Mouse (Mus musculus) C2C12 (cell line): ENCODE results near the gene Tenm2. TPM values are rescaled to one million over a fixed set of nuclear protein-coding genes. Genes with fewer than 3 reads are reported as not detected.

ENCODE experiments used
- H3K27me3 ChIP-seq: one replicate; pipeline ENCODE4 v1.6.1; 2011; ENCODE audit not compliant: control insufficient read depth, insufficient read depth, insufficient read length
- H3K36me3 ChIP-seq: one replicate; pipeline ENCODE4 v1.6.1; 2011; ENCODE audit not compliant: control insufficient read depth, insufficient read depth
- H3K4me3 ChIP-seq: one replicate; pipeline ENCODE4 v1.5.1; 2011; ENCODE audit warnings: mild to moderate bottlenecking, control low read depth; ENCODE audit not compliant: poor library complexity, insufficient read depth, severe bottlenecking
- H3K79me2 ChIP-seq: one replicate; pipeline ENCODE4 v1.6.1; 2011; ENCODE audit not compliant: control insufficient read depth, insufficient read depth
- H3K79me3 ChIP-seq: one replicate; pipeline ENCODE4 v1.6.1; 2011; ENCODE audit warnings: low read depth, control low read depth
- H3ac ChIP-seq: one replicate; pipeline ENCODE3; 2011; ENCODE audit warnings: low read depth; ENCODE audit not compliant: control insufficient read depth, insufficient read length
- CEBPB ChIP-seq: IDR thresholded peaks from one replicate; pipeline ENCODE4 v1.6.1; 2011; ENCODE audit warnings: low read depth, mild to moderate bottlenecking, control low read depth, moderate library complexity
- CTCF ChIP-seq: IDR thresholded peaks from one replicate; pipeline ENCODE4 v1.5.1; 2011; ENCODE audit not compliant: control insufficient read depth, insufficient read depth, insufficient read length
- FOSL1 ChIP-seq: IDR thresholded peaks from one replicate; pipeline ENCODE4 v1.8.0; 2011; ENCODE audit warnings: mild to moderate bottlenecking, low read length; ENCODE audit not compliant: poor library complexity, insufficient read depth, severe bottlenecking
- MAX ChIP-seq: IDR thresholded peaks from one replicate; pipeline ENCODE4 v1.6.1; 2011; ENCODE audit warnings: mild to moderate bottlenecking, control low read depth
- MYOD1 ChIP-seq: IDR thresholded peaks from one replicate; pipeline ENCODE4 v1.6.1; 2011; ENCODE audit warnings: low read depth; ENCODE audit not compliant: control insufficient read depth, insufficient read length
- MYOG ChIP-seq: IDR thresholded peaks from one replicate; pipeline ENCODE4 v1.6.1; 2011; ENCODE audit not compliant: control insufficient read depth, insufficient read length; ENCODE audit errors: extremely low read depth
- USF1 ChIP-seq: IDR thresholded peaks from one replicate; pipeline ENCODE4 v1.6.1; 2011; ENCODE audit warnings: low read depth, mild to moderate bottlenecking, control low read depth, moderate library complexity
- polyA plus RNA-seq: library from polyadenylated mRNA; unstranded; fragments of >200 nt; fragmentation: generic; extraction: Trizol; gene quantifications from one replicate; pipeline ENCODE4 v1.2.1, GENCODE M21; 2012; ENCODE audit warnings: missing spikeins

The Tenm2 gene
- polyA plus RNA-seq, 1 experiment, result not detected

DNA sequence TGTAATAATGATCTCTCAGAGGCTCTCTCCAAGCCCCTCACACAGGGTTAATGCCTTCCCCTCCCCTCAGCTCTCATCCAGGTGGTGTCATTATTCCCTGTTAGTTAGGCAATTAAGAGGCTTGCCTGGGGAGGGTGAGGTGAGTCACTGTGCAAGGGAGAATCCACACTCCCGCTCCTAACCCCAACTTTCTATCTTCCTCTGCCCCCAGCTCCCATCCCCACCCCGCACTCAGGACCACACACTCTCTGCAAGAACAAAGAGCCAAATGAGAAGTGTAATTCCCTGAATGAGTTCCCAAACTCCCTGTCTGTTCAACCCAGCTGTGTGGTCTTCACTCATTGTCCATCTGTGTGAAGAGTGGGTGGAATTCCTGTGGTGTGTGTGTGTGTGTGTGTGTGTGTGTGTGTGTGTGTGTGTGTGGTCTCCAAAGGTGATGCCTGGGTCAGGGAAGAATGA lies 932.8 kb downstream of the Tenm2 start:
- Histone ChIP-seq H3K4me3 (no peak overlapping the region), H3K79me2 (no peaks in the 10 kb centered on the region), H3K36me3 (no peaks in the 10 kb centered on the region), H3ac (no peak overlapping the region), H3K79me3 (no peaks in the 10 kb centered on the region), H3K27me3 (no peaks in the 10 kb centered on the region)
- TF ChIP-seq MYOD1 (no peak), CEBPB (no peak), MYOG (no peak)

DNA sequence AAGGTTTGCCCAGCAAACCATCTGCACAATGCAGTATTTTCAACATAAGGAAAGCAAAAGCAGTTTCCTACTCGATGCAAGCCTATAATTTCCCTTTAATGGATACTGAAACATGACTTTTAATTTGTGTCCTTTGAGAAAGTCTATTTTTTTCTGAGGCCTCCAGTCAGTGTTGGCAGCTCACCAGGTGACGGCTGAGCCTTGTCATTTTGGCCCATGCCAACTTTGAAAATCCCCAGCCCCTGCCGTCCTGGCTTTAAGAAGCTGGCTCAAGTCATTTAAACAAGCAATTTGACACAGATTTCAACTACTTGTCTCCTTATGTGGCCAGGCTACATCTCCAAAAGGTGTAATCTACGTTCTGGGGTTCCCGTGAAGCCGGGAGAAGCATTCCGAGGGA lies 933.7 kb downstream of the Tenm2 start:
- Histone ChIP-seq H3K79me3 (no peaks in the 10 kb centered on the region), H3K27me3 (no peaks in the 10 kb centered on the region), H3ac (no peak overlapping the region), H3K36me3 (no peaks in the 10 kb centered on the region), H3K79me2 (no peaks in the 10 kb centered on the region), H3K4me3 (no peak overlapping the region)
- TF ChIP-seq MYOG (no peak), CEBPB (no peak), MYOD1 (no peak), FOSL1 (no peak), USF1 (no peak), MAX (no peak), CTCF (no peak)

DNA sequence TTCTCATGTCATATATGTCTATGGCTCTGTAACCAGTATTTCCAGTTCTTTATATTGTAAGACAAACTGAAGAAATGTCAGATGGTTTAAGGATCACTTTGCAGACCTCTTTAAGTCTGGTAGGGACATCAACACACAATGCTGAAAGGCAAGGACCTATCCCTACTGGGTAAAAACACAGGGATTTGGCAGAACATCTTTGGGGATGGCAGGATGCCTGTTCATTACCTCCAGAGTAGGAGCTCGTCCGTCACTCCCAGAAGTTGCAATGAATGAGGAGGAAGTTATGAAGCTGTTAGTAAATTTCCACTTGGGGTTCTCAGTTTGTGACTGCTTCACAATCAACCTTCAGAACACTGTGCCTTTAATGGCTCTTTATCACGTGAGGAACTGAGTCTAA lies 939.2 kb downstream of the Tenm2 start:
- Histone ChIP-seq H3ac (no peak overlapping the region), H3K27me3 (no peaks in the 10 kb centered on the region), H3K79me2 (no peaks in the 10 kb centered on the region), H3K79me3 (no peaks in the 10 kb centered on the region), H3K36me3 (no peaks in the 10 kb centered on the region), H3K4me3 (no peak overlapping the region)
- no peak for TF ChIP-seq CTCF
- TF ChIP-seq MAX, result no peak
- no peak for TF ChIP-seq MYOD1
- no peak for TF ChIP-seq MYOG
- no peak for TF ChIP-seq CEBPB
- TF ChIP-seq FOSL1, result no peak
- no peak for TF ChIP-seq USF1

DNA sequence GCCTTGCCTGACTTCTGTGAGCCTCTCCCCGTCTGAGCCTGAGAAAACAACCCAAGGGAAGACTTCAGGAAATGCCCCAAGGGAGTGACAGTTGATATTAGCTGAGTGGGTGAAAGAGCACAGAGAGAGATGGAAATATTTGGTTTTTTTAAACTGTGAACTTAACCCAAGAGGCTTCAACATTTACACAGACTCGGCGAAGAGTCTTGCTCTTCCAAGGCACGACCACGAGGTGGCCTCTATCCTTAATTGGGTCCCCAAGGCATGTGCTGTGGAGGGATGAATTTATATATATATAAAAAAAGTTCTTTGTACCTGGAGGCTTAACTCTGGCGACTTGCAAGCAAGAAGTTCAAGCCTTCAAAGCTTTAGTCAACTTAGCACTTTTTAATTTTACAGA lies 943.6 kb downstream of the Tenm2 start:
- no peaks in the 10 kb centered on the region for H3K79me3 ChIP-seq
- no peak overlapping the region for H3ac ChIP-seq
- TF ChIP-seq CTCF, result no peak
- no peak for TF ChIP-seq MYOD1
- no peak for TF ChIP-seq MAX
- TF ChIP-seq CEBPB, result no peak
- TF ChIP-seq MYOG, result no peak
- H3K79me2 ChIP-seq, result no peaks in the 10 kb centered on the region
- H3K36me3 ChIP-seq, result no peaks in the 10 kb centered on the region
- H3K27me3 ChIP-seq, result no peaks in the 10 kb centered on the region
- H3K4me3 ChIP-seq, result no peak overlapping the region

DNA sequence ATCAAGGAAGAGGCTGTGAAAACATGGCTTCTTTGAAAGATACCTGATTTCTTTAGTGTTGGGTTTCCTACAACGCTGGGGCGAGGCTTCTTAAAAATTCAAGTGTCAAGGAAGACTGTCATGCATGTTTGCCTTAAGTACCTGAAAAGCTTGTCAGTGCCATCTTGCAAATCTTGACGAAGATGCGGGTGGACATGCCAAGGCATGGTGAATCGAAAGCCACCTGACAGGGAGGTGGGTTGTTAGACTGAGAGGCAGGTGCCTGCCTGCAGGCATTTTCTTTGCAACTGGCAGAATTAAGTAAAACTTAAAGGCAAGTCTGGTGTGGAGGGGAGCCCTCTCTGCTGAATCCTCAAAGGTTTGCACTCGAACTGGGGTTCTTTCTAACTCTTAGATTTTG lies 949.5 kb downstream of the Tenm2 start:
- TF ChIP-seq MYOD1 (no peak), FOSL1 (no peak), CTCF (no peak), CEBPB (no peak), MAX (no peak), USF1 (no peak), MYOG (no peak)
- H3K36me3 ChIP-seq, result no peaks in the 10 kb centered on the region
- H3K79me3 ChIP-seq, result no peaks in the 10 kb centered on the region
- H3K4me3 ChIP-seq, result no peak overlapping the region
- no peaks in the 10 kb centered on the region for H3K27me3 ChIP-seq
- no peaks in the 10 kb centered on the region for H3K79me2 ChIP-seq
- H3ac ChIP-seq, result no peak overlapping the region

DNA sequence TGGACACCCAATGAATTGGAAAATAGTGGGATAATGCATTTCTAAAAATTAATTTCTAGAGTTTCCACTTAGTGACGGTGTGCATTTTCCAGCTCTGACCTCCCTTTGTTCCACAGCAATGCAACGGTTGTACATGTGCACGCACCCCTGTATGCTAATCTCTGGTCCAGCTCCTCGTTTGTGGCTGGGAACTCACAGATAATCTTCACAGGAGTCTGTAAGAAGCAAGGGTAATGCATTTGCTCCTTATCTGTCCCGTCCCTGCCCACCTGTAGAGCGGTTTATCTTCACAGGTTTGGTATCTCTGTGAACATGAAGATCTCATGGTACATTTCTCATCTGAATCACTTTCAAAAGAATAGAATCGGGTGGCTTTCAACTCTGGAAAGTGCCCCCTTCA lies 955.2 kb downstream of the Tenm2 start:
- no peaks in the 10 kb centered on the region for H3K79me3 ChIP-seq
- no peak for TF ChIP-seq MAX
- TF ChIP-seq CEBPB, result no peak
- no peak for TF ChIP-seq MYOG
- TF ChIP-seq FOSL1, result no peak
- no peak for TF ChIP-seq CTCF
- TF ChIP-seq USF1, result no peak
- TF ChIP-seq MYOD1, result no peak
- H3K36me3 ChIP-seq, result no peaks in the 10 kb centered on the region
- no peak overlapping the region for H3ac ChIP-seq
- no peak overlapping the region for H3K4me3 ChIP-seq
- no peaks in the 10 kb centered on the region for H3K79me2 ChIP-seq
- H3K27me3 ChIP-seq, result no peaks in the 10 kb centered on the region
